Mouse (Mus musculus) heart, postnatal 25 days (tissue): Measurements from ENCODE around the gene Nudt11. TPM values are rescaled to one million over a fixed set of nuclear protein-coding genes. Genes with fewer than 3 reads are reported as not detected.
"Not testable (repeated sequence)": the region's sequence is repeated elsewhere in the genome, so short reads cannot be mapped to it uniquely, and the experiment has no call there.

Experiments
- DNase-seq: peaks from one replicate; pipeline ENCODE4 v3.0.0; 2022; ENCODE audit warnings: low spot score
- intact Hi-C: fragments of 180-260 bp; cut with DNase I; formaldehyde crosslinking; loops from one replicate; pipeline ENCODE4 v1.15.1; 2025
- microRNA-seq: library from miRNA; unstranded; fragments of <30 nt; microRNA quantifications from one replicate; pipeline ENCODE4 v1.2.0, GENCODE M21; 2022
- total RNA-seq, 2 experiments: library from RNA; stranded (reverse); gene quantifications; 2 replicates each; pipeline ENCODE4 v1.2.3; 2021

Gene Nudt11
- 1 to 10 TPM in 1 of 2 experiments, under 1 TPM in 1; 0.83 to 1.4 TPM for total RNA-seq

DNA sequence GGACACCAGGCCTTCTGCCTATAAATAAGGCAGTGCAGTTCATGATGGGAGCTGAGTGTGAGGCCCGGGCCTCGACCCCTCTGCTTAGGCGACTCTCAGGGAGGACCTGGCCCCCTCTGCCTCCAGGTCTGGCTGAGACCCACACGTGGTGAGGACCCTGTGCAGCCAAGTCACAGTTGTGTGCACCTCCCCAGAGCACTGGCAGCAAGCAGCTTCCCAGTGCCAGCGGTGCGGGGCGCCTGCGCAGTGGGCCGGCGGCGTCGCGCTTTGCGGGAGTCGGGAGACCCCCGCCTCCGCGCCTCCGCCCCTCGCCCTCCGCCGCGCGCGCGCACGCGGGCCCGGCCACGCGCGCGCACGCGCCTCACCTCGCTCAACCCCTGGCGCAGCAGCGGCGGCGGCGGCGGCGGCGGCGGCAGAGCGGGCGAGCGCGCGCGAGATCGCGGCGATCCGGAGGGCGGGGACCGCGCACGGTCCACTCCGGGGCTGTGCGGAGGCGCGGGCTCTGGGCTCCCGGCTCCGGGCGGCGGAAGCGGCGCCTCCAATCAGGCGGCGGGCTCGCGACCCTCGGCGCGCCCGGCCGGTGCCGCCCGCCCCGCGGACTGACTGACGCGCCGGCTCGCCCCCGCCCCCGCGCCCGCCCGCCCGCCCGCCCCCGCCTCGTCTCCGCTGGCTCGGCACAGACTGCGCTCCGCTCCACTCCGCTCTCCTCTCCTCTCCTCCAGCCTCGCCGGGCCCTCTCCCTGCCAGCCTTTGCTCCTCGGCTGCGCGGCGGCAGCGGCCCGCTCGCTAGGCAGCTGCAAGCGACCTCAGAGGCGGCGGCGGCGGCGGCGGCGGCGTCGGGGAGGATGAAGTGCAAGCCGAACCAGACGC is at the start of gene Nudt11:
TSS of gene Nudt11 (plus strand) at position 388 of the 870 bp plus-strand sequence.
- DNase-seq, result not testable (repeated sequence)

DNA sequence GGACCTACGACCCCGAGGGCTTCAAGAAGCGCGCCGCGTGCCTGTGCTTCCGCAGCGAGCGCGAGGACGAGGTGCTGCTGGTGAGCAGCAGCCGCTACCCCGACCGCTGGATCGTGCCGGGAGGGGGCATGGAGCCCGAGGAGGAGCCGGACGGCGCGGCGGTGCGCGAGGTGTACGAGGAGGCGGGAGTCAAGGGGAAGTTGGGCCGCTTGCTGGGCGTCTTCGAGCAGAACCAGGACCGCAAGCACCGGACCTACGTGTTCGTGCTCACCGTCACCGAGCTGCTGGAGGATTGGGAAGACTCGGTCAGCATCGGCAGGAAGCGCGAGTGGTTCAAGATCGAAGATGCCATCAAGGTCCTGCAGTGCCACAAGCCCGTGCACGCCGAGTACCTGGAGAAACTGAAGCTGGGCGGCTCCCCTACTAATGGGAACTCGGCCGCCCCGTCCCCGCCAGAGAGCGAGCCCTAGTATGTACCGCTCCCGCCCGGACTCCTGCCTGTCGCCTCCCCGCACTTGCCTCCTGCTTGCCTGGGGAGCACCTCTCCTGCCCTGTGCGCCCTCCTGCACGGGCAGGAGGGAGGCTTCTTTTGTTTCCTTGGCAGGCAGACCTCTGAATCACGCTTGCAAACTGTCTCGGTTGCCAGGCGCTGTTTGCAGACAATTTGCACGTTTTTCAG is 822 bp downstream of the Nudt11 start:
- intact Hi-C loops, DNase-seq: not testable (repeated sequence)

More for the DNA sequence above, at the start of gene Nudt11:
- intact Hi-C loops, result not testable (repeated sequence)

DNA sequence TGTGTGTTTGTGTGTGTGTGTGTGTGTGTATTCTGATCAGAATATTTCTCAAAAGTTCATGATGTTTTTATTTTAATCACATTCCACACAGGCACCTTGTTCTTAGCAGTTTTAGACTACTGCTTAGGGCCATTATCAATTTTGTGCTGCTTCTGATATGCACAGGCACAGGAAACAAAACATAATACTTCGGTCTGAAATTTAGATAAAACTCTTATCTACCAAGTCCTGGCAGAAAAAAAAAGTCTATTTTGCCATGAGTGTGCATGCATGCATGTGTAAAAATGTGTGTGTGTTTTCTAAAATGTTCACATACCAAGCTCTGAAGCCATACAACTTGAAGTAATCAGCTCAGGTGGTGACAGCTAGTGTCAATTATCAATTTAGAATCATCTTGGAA is 14.3 kb downstream of the Nudt11 start:
- intact Hi-C loops, result no loop called here
- DNase-seq, result no peak

DNA sequence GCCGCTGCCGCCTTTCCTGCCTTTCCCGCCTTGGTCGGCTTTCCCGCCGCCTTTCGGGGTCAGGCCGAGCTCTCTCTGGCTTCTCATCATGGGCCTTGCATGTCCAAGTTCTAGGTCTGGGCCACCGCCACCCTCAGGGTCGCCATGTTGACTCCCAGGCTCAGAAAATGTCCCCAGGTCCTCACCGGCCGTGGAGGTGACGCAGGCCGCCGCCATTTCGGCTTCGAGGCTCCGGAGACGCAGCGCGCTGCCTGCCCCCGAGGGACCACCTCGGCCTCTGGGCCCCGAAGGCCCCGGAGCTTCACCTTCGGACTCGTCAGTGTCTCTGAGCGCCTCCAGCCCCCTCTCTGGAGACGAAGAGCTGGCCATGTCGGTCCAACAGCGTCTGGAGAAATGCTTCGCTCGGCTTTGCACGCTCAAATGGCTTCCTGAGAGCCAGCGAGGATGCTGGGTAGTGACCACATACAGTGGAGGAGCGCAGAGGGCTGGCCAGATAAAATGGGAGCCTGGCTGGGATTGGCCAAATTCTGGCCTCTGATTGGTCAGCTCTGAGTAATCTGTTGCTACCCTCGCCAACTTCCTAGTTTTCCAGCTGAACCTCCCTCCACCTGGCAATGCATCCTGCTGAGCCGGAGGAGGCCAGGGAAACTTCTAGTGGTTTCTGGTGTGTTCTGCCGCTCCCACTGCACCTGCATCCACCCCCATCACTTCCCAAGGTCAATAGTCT is 35.9 kb downstream of the Nudt11 start, which contains the start of gene AU022751:
TSS of gene AU022751 (minus strand) at position 466 of the 727 bp plus-strand sequence.
- intact Hi-C loops, result no loop called here
- DNase-seq, result no peak

DNA sequence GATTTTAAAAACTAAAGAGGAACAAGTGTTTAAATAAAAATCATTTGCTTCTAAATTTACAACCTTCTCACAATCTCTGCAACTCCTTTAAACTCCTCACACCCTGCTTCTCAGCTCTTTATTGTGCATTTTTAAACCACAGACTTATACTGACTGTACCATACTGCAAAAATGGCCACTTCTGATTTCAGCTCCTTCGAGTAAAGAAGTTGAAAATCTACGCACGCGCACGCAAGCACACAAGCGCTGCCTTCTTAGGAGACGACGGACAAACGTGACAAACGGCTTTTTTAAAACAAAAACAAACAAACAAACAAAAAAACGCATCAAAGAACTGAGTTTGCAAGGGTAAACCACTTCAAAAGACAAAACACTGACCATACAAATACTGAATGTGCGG is 44.3 kb downstream of the Nudt11 start:
- DNase-seq, result no peak
- intact Hi-C loops, result no loop called here

DNA sequence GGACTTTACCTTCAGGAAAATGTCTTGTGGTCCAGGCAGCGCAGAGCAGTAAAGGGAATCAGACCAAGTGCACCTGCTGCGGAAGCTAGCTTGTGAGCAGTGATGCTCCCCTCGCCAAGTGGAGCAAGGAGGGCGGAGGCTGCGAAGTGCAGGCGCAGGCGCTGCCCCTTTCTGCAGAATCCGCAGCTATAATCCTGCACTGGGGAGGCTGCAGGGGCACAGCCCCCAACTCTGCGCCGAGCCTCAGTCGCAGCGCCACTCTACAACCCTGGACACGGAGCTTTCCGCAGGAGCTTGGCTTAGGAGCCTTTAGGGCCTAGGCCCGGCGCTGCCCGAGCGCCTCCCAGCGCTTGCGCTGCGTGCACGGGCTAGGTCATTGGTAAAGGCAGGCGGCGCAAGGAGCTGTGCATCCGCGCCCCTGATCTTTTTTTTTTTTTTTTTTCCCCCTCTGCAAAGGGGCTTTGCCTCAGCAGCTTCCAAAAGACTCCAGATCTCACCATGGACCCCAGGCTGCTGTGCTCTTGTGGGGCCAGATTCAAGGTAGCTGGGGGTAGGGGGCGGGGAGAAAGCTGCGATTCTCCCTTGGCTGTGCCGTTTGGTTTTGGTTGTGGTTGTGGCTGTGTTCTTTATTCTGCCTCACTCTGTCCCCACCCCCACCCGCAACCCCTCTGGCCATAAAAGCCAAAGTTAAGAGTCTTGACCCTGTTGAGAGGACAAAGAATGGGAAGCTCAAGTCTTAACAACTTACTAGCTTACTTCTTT is 44.9 kb downstream of the Nudt11 start:
- intact Hi-C loops, result no loop called here
- DNase-seq, result no peak

Small RNAs within 50 kb of the gene (microRNA-seq; reads per million reads assigned to microRNA genes)
- not detected for gene Gm27360

Other genes starting within 250 kb of the Nudt11 start
- gene AU022751, start 36.0 kb downstream of the Nudt11 start, total RNA-seq, result not detected
- under 1 TPM; 0.64 to 0.70 TPM for gene Nudt10, start 125.6 kb downstream of the Nudt11 start, total RNA-seq